In genomic region chr17:4778161-4778560, GRCm38 (mm10) we compare ENCODE assay signal across 8 mouse cellular contexts.
DNase-seq lines count a peak whose midpoint lies in the region; ATAC-seq and TF ChIP-seq lines count a peak whose summit lies in the region.

No protein-coding gene starts in this region.

- intact Hi-C loops in heart, adult 2 months (cut with DNase I) = loop anchor here (1.0 to 2.0 kb wide), 3 partner anchors 129 to 619 kb away; no protein-coding TSS in a partner anchor

- peak; percentile 72 for DNase-seq in 3134 (ENCODE audit: extremely low read depth, insufficient read length, low spot score)
- DNase-seq in adrenal gland, adult 8-10 months = peak; percentile 56
- peak; percentile 42 for DNase-seq in embryo, embryonic 11.5 days (ENCODE audit: low read depth, low spot score)
- peak; percentile 66 to 83 for DNase-seq in heart, adult 2 months
- DNase-seq in kidney, adult 2 months = peak; percentile 67
- peak; percentile 78 for DNase-seq in naive thymus-derived CD4-positive, alpha-beta T cell, adult 2 months (ENCODE audit: low read depth)
- peak; percentile 76 for DNase-seq in splenic B cell, adult 2 months (ENCODE audit: low read depth, low spot score)

- 1% methylated on average over 14 of the region's 14 CpGs for WGBS in heart, adult 2 months
- 3% methylated on average over 14 of the region's 14 CpGs for WGBS in kidney, adult 2 months
- WGBS in limb, embryonic 13.5 days = 2% methylated on average over 14 of the region's 14 CpGs

- TF ChIP-seq EP300 in heart, adult 2 months (IDR thresholded peaks at IDR 0.05; ENCODE audit: insufficient read depth, low read depth, low read length) = peak; percentile 60; the same call in 1 of the 2 replicates

- TF ChIP-seq POLR2A in heart, adult 2 months (IDR thresholded peaks at IDR 0.05; ENCODE audit: insufficient read depth, low read depth, low read length) = no peak
- TF ChIP-seq POLR2A in kidney, adult 2 months (IDR thresholded peaks at IDR 0.05; ENCODE audit: low read depth, low read length) = no peak

- H3K4me2 ChIP-seq in limb, embryonic 13.5 days (replicated peaks) = 0 out of 2 replicates have a peak overlapping the region, but pooled peaks have one; percentile 21

- H3K9me3 ChIP-seq in limb, embryonic 13.5 days = no peaks in the 10 kb centered on the region

- no peaks in the 10 kb centered on the region for H3K79me2 ChIP-seq in heart, adult 2 months (replicated peaks; ENCODE audit: control insufficient read depth, insufficient read depth, low read length)

- no peak for ATAC-seq in limb, embryonic 13.5 days (ENCODE audit: low FRiP score, low read depth)

- H3K27me3 ChIP-seq in heart, adult 2 months (ENCODE audit: control insufficient read depth, insufficient read depth, low read length) = no peaks in the 10 kb centered on the region
- H3K27me3 ChIP-seq in kidney, adult 2 months (replicated peaks; ENCODE audit: control insufficient read depth, insufficient read depth, low read length) = no peaks in the 10 kb centered on the region
- no peaks in the 10 kb centered on the region for H3K27me3 ChIP-seq in limb, embryonic 13.5 days
- no peaks in the 10 kb centered on the region for H3K27me3 ChIP-seq in splenic B cell, adult 2 months (ENCODE audit: control insufficient read depth, insufficient read depth, low read length, poor library complexity, severe bottlenecking)

- H3K4me3 ChIP-seq in heart, adult 2 months = no peak overlapping the region
- no peak overlapping the region for H3K4me3 ChIP-seq in kidney, adult 2 months (ENCODE audit: insufficient read depth, low read depth, low read length)
- H3K4me3 ChIP-seq in limb, embryonic 13.5 days = no peak overlapping the region

- H3K4me1 ChIP-seq in heart, adult 2 months (ENCODE audit: control insufficient read depth, insufficient read depth, low read length) = no peaks in the 10 kb centered on the region
- H3K4me1 ChIP-seq in kidney, adult 2 months (ENCODE audit: control insufficient read depth, insufficient read depth, low read length) = no peaks in the 10 kb centered on the region
- no peaks in the 10 kb centered on the region for H3K4me1 ChIP-seq in limb, embryonic 13.5 days

- no peaks in the 10 kb centered on the region for H3K36me3 ChIP-seq in heart, adult 2 months (ENCODE audit: control insufficient read depth, insufficient read depth, low read length)
- no peaks in the 10 kb centered on the region for H3K36me3 ChIP-seq in kidney, adult 2 months (ENCODE audit: control insufficient read depth, insufficient read depth, low read length)
- no peaks in the 10 kb centered on the region for H3K36me3 ChIP-seq in limb, embryonic 13.5 days
- H3K36me3 ChIP-seq in splenic B cell, adult 2 months (ENCODE audit: control insufficient read depth, insufficient read depth, low read length, poor library complexity, severe bottlenecking) = no peaks in the 10 kb centered on the region

- TF ChIP-seq CTCF in heart, adult 2 months (IDR thresholded peaks at IDR 0.05) = peak; percentile 99
- TF ChIP-seq CTCF in kidney, adult 2 months (conservative IDR thresholded peaks at IDR 0.05; ENCODE audit: insufficient read depth, insufficient read length, low read depth, low read length) = peak; percentile 75

- no peak overlapping the region for H3K9ac ChIP-seq in heart, adult 2 months (ENCODE audit: low read depth, low read length)
- H3K9ac ChIP-seq in limb, embryonic 13.5 days = no peak overlapping the region

- H3K27ac ChIP-seq in heart, adult 2 months = no peak overlapping the region
- no peak overlapping the region for H3K27ac ChIP-seq in kidney, adult 2 months (ENCODE audit: insufficient read depth, low read depth, low read length)
- no peak overlapping the region for H3K27ac ChIP-seq in limb, embryonic 13.5 days
